Mouse (Mus musculus) activated CD4-positive, CD25-positive, alpha-beta regulatory T cell, adult 9 weeks (primary cell): Measurements from ENCODE around the gene Cntrl. TPM values are rescaled to one million over a fixed set of nuclear protein-coding genes. Genes with fewer than 3 reads are reported as not detected.

ENCODE experiments used
- polyA plus RNA-seq: library from polyadenylated mRNA; unstranded; fragments of 100-300 nt; shearing (Covaris generic); gene quantifications from one replicate; pipeline ENCODE4 v1.2.1, GENCODE M21; 2017

Gene Cntrl
- 125 TPM for polyA plus RNA-seq

DNA sequence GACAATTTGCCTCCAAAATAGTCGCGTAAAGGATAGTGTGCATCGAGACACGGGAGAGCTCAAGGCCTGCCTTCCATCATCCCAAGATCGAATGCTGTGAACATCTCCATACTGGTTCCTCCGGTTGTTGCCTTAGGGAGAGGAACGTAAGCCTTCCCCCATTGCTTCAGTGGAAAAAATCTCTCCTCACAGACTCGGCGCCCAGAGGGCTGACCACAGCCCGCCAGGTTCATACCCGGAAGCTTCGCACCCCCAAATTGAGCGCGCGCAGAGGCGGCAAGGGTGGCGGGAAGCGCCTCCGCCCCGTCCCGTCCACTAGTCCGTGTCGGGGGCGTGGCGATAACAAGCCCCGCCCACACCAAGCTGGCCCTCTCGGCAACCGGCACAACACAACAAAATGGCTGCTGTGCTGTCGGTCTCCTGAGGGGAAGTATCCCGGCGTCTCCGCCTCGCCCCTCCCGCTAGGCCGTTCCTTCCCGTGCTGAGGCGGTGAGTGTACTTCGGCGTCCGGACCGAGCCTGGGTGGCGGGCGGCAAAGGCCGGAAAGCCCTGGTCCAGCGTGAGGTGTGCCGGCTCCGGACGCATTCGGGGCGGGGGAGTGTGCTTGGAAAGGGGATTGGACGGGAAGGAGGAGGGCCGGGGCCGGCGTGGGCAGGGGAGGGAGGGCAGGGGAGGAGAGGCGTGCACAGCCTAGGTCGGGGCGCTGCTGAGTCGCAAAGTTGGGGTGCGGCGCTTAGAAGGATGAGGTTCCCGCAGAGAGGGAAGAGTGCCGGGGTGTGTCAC lies at the start of gene Cntrl:
Cntrl (plus strand) TSS at position 352 of the 783 bp plus-strand sequence.

DNA sequence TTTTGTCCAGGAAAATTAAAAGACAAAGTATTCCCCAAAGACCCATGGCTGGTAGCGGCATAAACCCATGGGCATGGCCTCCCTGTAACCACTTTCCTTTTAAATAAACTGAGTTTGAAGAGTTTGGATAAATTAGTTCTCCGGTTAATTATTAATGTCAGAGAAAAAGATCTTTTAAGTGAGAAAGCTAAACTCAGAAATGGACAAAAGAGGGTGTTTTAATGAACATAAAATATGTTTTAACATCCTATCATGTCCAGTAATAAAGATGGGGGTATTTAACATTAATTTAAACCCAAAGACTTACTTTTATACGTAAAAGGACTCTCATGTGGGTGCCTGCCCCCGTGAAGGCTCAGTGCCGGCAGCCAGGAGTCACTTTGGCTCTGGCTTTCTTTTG lies 48.0 kb upstream of the Cntrl start, which contains the start of gene Hc:
Hc (minus strand) TSS at position 101 of the 400 bp plus-strand sequence.

GRCm38 (mm10) chr2:35101443-35101842 lies 7.8 kb upstream of the Cntrl start, which contains the start of gene AI182371:
AI182371 (minus strand) TSS chr2:35101543.

GRCm38 (mm10) chr2:35200898-35201668 lies 91.8 kb downstream of the Cntrl start, which contains the start of gene Rab14:
Rab14 (minus strand) TSS chr2:35201120.

Other genes starting within 250 kb of the Cntrl start
- not detected for gene Cutal, start 235.1 kb upstream of the Cntrl start, polyA plus RNA-seq
- 85.7 TPM for gene Psmd5, start 234.5 kb upstream of the Cntrl start, polyA plus RNA-seq
- gene Phf19, start 195.5 kb upstream of the Cntrl start, polyA plus RNA-seq, result 2.2 TPM
- gene Traf1, start 147.7 kb upstream of the Cntrl start, polyA plus RNA-seq, result 555 TPM
- gene Hc, start 48.1 kb upstream of the Cntrl start, polyA plus RNA-seq, result 0.40 TPM
- gene AI182371, start 7.9 kb upstream of the Cntrl start, polyA plus RNA-seq, result 0.84 TPM
- gene Rab14, start 91.6 kb downstream of the Cntrl start, polyA plus RNA-seq, result 167 TPM
- 33.6 TPM for gene Gsn, start 146.9 kb downstream of the Cntrl start, polyA plus RNA-seq
- 6.8 TPM for gene Stom, start 227.5 kb downstream of the Cntrl start, polyA plus RNA-seq